Mouse (Mus musculus): ENCODE measurements around the gene Il13ra2.
"Not testable (repeated sequence)": the region's sequence is repeated elsewhere in the genome, so short reads cannot be mapped to it uniquely, and the experiment has no call there.

Il13ra2 gene

DNA sequence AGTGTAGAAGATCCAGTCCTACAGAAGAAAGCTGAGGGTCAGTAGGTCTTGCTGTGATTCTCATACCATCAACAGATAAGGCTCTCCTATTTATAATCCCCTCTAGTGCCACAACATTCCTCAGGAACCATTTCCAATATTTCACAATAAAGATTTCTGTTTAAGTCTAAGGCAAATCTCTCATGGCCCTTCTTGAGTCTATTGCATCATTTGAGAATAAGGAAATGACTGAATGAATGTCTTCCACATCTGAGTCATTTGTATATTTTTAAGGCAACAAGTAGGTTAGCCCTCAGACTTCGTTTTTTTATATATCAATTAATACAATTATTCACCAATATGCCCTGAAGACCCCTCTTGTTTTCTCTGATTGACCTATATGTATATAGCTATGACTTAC lies at the start of gene Il13ra2:
TSS of gene Il13ra2 (minus strand) at position 64 of the 400 bp plus-strand sequence.
- DNase-seq (ENCODE audit: low spot score), result no peak

DNA sequence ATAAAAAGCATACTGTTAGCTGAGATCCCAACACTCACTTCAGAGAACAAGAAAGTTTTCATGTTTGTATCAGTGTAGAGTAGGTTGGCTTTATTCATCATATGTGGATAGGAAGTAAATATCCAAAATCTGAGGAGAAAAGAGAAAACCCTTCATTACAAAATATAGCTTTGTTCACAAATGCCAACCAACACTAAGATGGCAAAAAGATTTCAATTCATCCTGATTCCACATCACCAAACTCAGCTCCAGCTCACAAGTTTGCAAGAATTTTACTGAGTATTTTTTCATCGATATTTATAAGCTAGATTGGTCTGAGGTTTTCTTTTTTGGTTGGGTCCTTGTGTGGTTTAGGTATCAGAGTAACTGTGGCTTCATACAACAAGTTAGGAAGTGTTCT lies 24.6 kb upstream of the Il13ra2 start, which contains the start of gene Vmn1r239-ps:
TSS of gene Vmn1r239-ps (minus strand) at position 101 of the 400 bp plus-strand sequence.
- DNase-seq (ENCODE audit: low spot score), result not testable (repeated sequence)

DNA sequence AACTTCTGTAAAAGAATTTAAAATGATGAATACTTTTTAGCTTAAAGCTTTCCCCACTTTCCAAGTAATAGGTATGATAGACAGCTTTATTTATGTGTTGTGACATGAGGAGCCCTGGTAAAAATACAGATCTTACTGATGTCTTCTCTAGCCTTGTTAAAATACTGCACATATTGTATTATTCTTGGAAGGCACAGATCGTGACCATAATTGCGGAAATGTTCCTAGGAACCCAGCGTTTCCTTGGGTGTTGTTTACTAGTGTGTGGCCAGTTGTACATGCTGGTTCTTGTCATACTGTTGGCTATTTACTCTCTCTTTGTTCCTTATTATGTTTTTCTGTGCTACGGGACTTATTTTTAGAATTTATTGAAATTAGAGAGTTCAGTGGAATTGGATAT lies 14.4 kb upstream of the Il13ra2 start:
- DNase-seq (ENCODE audit: low spot score), result no peak

DNA sequence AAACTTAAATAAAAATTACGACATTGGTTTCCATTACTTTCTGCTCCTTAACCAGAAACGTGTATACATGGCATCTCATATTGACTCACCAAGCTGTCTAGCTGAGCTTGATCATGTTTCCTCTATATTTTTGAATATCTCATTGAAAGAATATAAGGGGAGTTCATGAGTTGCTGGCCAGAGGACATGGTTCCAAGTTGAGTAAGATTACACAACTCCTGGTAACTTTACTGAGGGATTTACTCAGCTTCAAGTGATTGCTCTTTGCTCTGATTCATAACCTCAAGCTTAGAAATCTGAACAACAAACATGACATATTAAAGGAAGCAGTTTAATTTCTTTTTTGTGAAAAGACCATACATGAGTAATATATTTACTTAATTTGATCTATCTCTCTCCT lies 6.4 kb upstream of the Il13ra2 start:
- DNase-seq (ENCODE audit: low spot score), result no peak

DNA sequence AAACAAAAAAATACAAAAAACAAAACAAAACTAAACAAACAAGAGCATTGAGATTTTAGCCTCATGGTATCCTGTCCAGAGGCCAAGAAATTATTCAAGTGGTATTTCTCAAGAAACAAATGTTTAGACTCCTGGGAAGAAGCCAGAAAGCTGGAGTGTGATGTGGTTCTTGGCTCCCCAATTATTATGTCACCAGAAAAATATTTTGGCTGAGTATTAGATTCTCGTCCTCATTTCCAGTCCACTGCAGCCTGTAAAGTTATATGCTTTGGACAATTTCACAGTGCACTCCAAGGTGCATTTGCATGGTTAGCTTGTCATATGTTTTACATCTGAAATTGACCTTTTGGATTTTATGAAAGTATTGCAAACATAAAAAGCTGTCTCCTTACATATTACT lies 761 bp upstream of the Il13ra2 start:
- DNase-seq (ENCODE audit: low spot score), result peak; percentile 2

DNA sequence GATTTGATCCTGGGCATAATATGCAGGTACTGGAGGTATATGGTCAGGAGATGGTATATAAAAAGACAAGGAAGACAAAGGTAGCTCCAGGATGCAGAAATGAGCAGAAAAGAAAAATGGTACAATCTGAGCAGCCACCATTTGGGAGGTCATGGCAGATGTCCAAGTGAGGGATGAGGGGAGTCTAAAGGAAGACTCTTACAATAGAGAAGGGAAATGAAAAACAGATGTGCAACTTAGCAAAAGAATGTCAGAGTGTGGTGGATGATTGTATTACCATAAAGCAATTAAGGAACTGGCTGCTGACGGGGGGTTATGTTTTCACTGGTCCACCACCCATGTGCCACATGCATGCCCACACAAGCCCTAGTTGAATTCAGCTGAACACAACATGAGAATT lies 35.5 kb downstream of the Il13ra2 start:
- DNase-seq (ENCODE audit: low spot score), result no peak

DNA sequence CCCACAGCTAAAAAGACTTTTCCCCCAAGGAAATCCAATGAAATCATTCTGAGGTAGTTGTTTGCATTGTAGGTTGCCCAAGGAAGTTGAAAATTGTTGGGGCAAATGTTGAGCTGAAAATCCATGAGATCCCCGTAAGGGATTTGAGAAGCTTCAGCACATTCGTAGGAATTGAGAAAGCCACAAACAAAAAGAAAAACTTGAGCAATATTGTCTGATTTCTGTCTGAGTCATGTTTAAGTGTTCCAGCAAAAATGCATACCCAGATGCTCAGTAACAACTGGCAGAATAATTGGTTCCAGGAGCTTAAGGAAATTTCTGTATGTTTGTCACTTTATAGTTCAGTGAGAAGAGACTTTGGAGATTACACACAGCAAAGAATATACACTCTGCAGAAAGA lies 79.8 kb downstream of the Il13ra2 start:
- no peak for DNase-seq (ENCODE audit: low spot score)
